Mouse (Mus musculus) forebrain, postnatal 0 days (tissue): Measurements from ENCODE around the gene Sppl3. TPM values are rescaled to one million over a fixed set of nuclear protein-coding genes. Genes with fewer than 3 reads are reported as not detected.
"Not testable (repeated sequence)": the region's sequence is repeated elsewhere in the genome, so short reads cannot be mapped to it uniquely, and the experiment has no call there.

ENCODE experiments used
- ATAC-seq: fragments of 200-750 bp; cut with Nextera tagmentation; 2 replicates; pipeline ENCODE4 v1.8.0; 2017; ENCODE audit warnings: mild to moderate bottlenecking, moderate library complexity
- DNase-seq: peaks from one replicate; pipeline ENCODE4 v3.0.0-alpha.2; 2015
- H3K27ac ChIP-seq: fragments of 300-500 bp; sonication (generic); 2 replicates; pipeline ENCODE4 v1.5.1; 2014; ENCODE audit warnings: low read depth, mild to moderate bottlenecking, antibody characterized with exemption, low read length, moderate library complexity, mixed read lengths
- H3K27me3 ChIP-seq: fragments of 300-500 bp; sonication (generic); 2 replicates; pipeline ENCODE4 v1.6.1; 2014; ENCODE audit warnings: mild to moderate bottlenecking, low read length, mixed read lengths; ENCODE audit not compliant: insufficient read depth
- H3K36me3 ChIP-seq: fragments of 300-500 bp; sonication (generic); 2 replicates; pipeline ENCODE4 v1.6.1; 2014; ENCODE audit warnings: mild to moderate bottlenecking, moderate library complexity; ENCODE audit not compliant: insufficient read depth
- H3K4me1 ChIP-seq: fragments of 300-500 bp; sonication (generic); 2 replicates; pipeline ENCODE4 v1.6.1; 2014; ENCODE audit warnings: antibody characterized with exemption; ENCODE audit not compliant: insufficient read depth
- H3K4me2 ChIP-seq: fragments of 300-500 bp; sonication (generic); 2 replicates; pipeline ENCODE4 v1.6.1; 2014; ENCODE audit warnings: low read depth, mild to moderate bottlenecking, moderate library complexity
- H3K4me3 ChIP-seq: fragments of 300-500 bp; sonication (generic); 2 replicates; pipeline ENCODE4 v1.5.1; 2014; ENCODE audit warnings: low read depth, low read length, mixed read lengths
- H3K9ac ChIP-seq: fragments of 300-500 bp; sonication (generic); 2 replicates; pipeline ENCODE4 v1.6.1; 2014; ENCODE audit warnings: mild to moderate bottlenecking
- H3K9me3 ChIP-seq: fragments of 300-500 bp; sonication (generic); 2 replicates; pipeline ENCODE4 v1.6.1; 2016; ENCODE audit warnings: low read length
- CTCF ChIP-seq: sonication (generic); IDR thresholded peaks from 2 replicates; pipeline ENCODE4 v1.5.1; 2016; ENCODE audit warnings: antibody characterized with exemption, control low read depth, low read depth
- WGBS: fragments of 180-500 bp; shearing (Covaris S2); extraction: QIAGEN DNeasy Blood & Tissue Kit; methylation state at CpG from one replicate; pipeline ENCODE4 v1.1.7; 2014; 5-methylcytosine and 5-hydroxymethylcytosine counted together
- polyA plus RNA-seq: library from polyadenylated mRNA; unstranded; fragments of >200 nt; fragmentation: Nextera tagmentation; extraction: Ambion mirVana; gene quantifications from 2 replicates; pipeline ENCODE4 v1.2.1, GENCODE M21; 2015
- total RNA-seq: library from RNA; depleted of rRNA; stranded (reverse); fragments of >200 nt; gene quantifications from 2 replicates; pipeline ENCODE4 v1.2.3, GENCODE M21; 2014

Sppl3 gene
- total and polyA plus RNA-seq, 2 experiments from 2014 or later, result 43.5 to 114 TPM

GRCm38 (mm10) chr5:115091776-115092175 lies 80.8 kb downstream of the Sppl3 start:
- DNase-seq, result no peak
- Histone ChIP-seq H3K4me1 (no peaks in the 10 kb centered on the region), H3K27me3 (no peaks in the 10 kb centered on the region), H3K27ac (no peak overlapping the region), H3K4me3 (no peak overlapping the region), H3K4me2 (no peak overlapping the region), H3K9ac (no peak overlapping the region), H3K36me3 (peaks cover 67% of the 10 kb centered on the region), H3K9me3 (no peaks in the 10 kb centered on the region)
- WGBS, result 91% methylated on average over 6 of the region's 6 CpGs
- ATAC-seq, result no peak
- TF ChIP-seq CTCF, result no peak

GRCm38 (mm10) chr5:115098195-115098594 lies 87.3 kb downstream of the Sppl3 start, which contains the start of gene Gm10401:
Gene Gm10401 (minus strand): TSS chr5:115098295.
- no peaks in the 10 kb centered on the region for H3K27me3 ChIP-seq
- H3K9me3 ChIP-seq, result no peaks in the 10 kb centered on the region
- TF ChIP-seq CTCF, result no peak
- 95% methylated on average over 8 of the region's 8 CpGs for WGBS
- no peak within 1 kb of the TSS for H3K4me2 ChIP-seq
- no peak within 1 kb of the TSS for H3K4me3 ChIP-seq
- ATAC-seq, result no peak
- peaks cover 53% of the 10 kb centered on the region for H3K36me3 ChIP-seq
- H3K4me1 ChIP-seq, result no peaks in the 10 kb centered on the region
- H3K27ac ChIP-seq, result no peak within 1 kb of the TSS
- no peak for DNase-seq
- no peak within 1 kb of the TSS for H3K9ac ChIP-seq

GRCm38 (mm10) chr5:115099530-115099929 lies 88.6 kb downstream of the Sppl3 start:
- ATAC-seq (no peak), DNase-seq (no peak)
- TF ChIP-seq CTCF, result no peak
- no peaks in the 10 kb centered on the region for H3K4me1 ChIP-seq
- peaks cover 50% of the 10 kb centered on the region for H3K36me3 ChIP-seq
- no peak overlapping the region for H3K27ac ChIP-seq
- no peaks in the 10 kb centered on the region for H3K27me3 ChIP-seq
- WGBS, result 83% methylated on average over 5 of the region's 5 CpGs
- no peak overlapping the region for H3K4me3 ChIP-seq
- no peak overlapping the region for H3K4me2 ChIP-seq
- no peaks in the 10 kb centered on the region for H3K9me3 ChIP-seq
- H3K9ac ChIP-seq, result no peak overlapping the region

DNA sequence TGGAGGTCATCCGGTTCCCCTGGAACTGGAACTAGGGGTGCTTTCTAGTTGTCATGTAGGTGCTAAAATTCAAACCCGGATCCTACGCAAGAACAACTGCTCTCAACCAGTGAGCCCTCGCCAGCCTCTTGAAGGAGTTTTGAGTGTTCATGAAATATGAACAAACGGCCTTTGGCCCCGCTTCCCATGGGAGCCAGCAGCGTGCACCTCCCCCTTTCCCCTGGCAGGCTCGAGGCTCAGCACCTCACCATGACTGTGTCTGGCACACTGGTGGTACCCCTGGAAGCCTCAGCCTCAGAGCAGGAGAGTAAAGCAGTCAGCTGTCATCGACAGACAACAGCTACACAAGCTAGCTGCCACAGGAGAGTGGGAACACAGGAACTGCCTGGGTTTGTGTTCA lies 89.1 kb downstream of the Sppl3 start:
- H3K4me2 ChIP-seq, result no peak overlapping the region
- peaks cover 46% of the 10 kb centered on the region for H3K36me3 ChIP-seq
- 88% methylated on average over 9 of the region's 9 CpGs for WGBS
- TF ChIP-seq CTCF, result no peak
- no peak overlapping the region for H3K9ac ChIP-seq
- no peak overlapping the region for H3K27ac ChIP-seq
- H3K9me3 ChIP-seq, result no peaks in the 10 kb centered on the region
- no peak for DNase-seq
- H3K4me3 ChIP-seq, result no peak overlapping the region
- ATAC-seq, result no peak
- H3K4me1 ChIP-seq, result no peaks in the 10 kb centered on the region
- H3K27me3 ChIP-seq, result no peaks in the 10 kb centered on the region

DNA sequence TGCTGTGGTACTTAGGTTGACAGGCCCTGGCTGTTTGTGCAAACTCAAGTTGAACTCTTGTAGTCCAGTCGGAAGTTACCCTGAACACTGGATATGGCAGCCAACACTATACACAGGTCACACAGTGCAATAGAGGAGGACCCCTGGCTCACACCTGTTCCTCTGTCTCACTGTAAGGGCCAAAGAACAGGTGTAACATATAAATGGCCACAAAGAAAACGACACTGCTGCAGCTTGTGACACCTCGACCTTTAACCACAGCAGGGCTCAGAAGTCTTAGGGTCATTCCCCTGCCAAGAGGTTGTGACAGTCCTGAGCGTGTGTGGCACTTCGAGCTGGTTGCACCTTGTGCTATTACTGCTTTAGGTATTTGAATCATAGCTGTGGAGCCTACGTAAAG lies 89.5 kb downstream of the Sppl3 start:
- DNase-seq (no peak), ATAC-seq (no peak)
- TF ChIP-seq CTCF, result no peak
- Histone ChIP-seq H3K36me3 (peaks cover 41% of the 10 kb centered on the region), H3K4me3 (no peak overlapping the region), H3K9ac (no peak overlapping the region), H3K27ac (no peak overlapping the region), H3K4me1 (no peaks in the 10 kb centered on the region), H3K27me3 (no peaks in the 10 kb centered on the region), H3K4me2 (no peak overlapping the region), H3K9me3 (no peaks in the 10 kb centered on the region)
- WGBS, result 91% methylated on average over 6 of the region's 6 CpGs

DNA sequence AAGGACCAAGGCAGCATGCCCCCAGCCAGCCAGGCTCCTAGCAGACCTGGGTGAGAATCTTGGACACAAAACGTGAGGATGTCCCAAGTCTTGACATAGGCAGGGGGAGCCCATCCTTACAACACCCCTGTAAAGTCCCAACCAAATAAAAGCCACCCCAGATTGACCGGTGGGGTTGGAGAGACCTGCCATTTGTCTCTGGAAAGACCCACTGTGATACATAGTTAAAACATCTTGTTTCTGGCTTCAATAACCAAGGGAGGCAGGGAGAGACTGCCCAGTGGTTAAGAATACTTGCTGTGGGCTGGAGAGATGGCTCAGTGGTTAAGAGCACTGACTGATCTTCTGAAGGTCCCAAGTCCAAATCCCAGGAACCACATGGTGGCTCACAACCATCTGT lies 91.3 kb downstream of the Sppl3 start:
- Histone ChIP-seq H3K9ac (no peak overlapping the region), H3K4me3 (no peak overlapping the region), H3K27ac (no peak overlapping the region), H3K4me1 (no peaks in the 10 kb centered on the region), H3K27me3 (no peaks in the 10 kb centered on the region), H3K36me3 (peaks cover 23% of the 10 kb centered on the region), H3K9me3 (no peaks in the 10 kb centered on the region), H3K4me2 (no peak overlapping the region)
- ATAC-seq (no peak), DNase-seq (no peak)
- TF ChIP-seq CTCF, result no peak
- WGBS, result 87% methylated on average over 2 of the region's 2 CpGs

DNA sequence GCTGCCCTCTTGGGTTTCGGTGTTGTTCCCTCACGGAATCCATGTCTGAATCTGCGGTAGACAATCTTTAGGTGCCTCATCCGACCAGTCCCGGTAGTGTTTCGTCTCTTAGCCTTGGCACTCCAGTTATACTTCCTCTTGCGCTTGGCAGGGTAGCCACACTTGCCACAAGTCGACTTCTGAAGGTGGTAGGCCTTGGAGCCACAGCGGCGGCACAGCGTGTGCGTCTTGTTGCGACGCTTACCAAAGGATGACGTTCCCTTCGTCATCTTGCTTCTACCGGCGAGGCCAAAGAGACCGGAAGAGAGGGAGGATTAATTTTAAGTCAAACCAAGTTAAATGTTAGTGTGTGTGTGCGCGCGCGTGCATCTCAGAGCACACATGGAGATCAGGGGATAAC lies 92.3 kb downstream of the Sppl3 start:
- H3K27ac ChIP-seq, H3K9ac ChIP-seq, H3K4me3 ChIP-seq, DNase-seq, ATAC-seq, H3K9me3 ChIP-seq, H3K4me1 ChIP-seq, H3K27me3 ChIP-seq, H3K4me2 ChIP-seq: not testable (repeated sequence)
- H3K36me3 ChIP-seq, result peaks cover 15% of the 10 kb centered on the region
- 98% methylated on average over 23 of the region's 23 CpGs for WGBS

- no peak for TF ChIP-seq CTCF
- no peaks in the 10 kb centered on the region for H3K4me1 ChIP-seq
- no peak overlapping the region for H3K9ac ChIP-seq
- ATAC-seq, result no peak
- no peak overlapping the region for H3K4me2 ChIP-seq
- H3K27ac ChIP-seq, result no peak overlapping the region
- H3K27me3 ChIP-seq, result no peaks in the 10 kb centered on the region
- DNase-seq, result no peak
- 79% methylated on average over 8 of the region's 8 CpGs for WGBS
- H3K9me3 ChIP-seq, result no peaks in the 10 kb centered on the region
- H3K4me3 ChIP-seq, result no peak overlapping the region
- 0 out of 2 replicates have a peak, but pooled peaks cover 6% of the 10 kb centered on the region for H3K36me3 ChIP-seq
Measured at GRCm38 (mm10) chr5:115111156-115111555, 100.2 kb downstream of the Sppl3 start.
